Mouse (Mus musculus): Measurements from ENCODE around the gene Mrpl48.

Mrpl48 gene

GRCm38 (mm10) chr7:100534216-100534615 lies 73.9 kb downstream of the Mrpl48 start:
- DNase-seq (ENCODE audit: low spot score): no peak

- no peak for DNase-seq (ENCODE audit: low spot score)
Measured at GRCm38 (mm10) chr7:100533503-100533902, 74.6 kb downstream of the Mrpl48 start.

GRCm38 (mm10) chr7:100530766-100531165 lies 77.3 kb downstream of the Mrpl48 start:
- no peak for DNase-seq (ENCODE audit: low spot score)

- DNase-seq (ENCODE audit: low spot score): no peak
Measured at GRCm38 (mm10) chr7:100524669-100525068, 83.4 kb downstream of the Mrpl48 start.

- DNase-seq (ENCODE audit: low spot score): no peak
Measured at GRCm38 (mm10) chr7:100522222-100522621, 85.9 kb downstream of the Mrpl48 start.

GRCm38 (mm10) chr7:100520663-100521285 lies 87.3 kb downstream of the Mrpl48 start:
- DNase-seq (ENCODE audit: low spot score): peak; percentile 83

GRCm38 (mm10) chr7:100520204-100520603 lies 87.9 kb downstream of the Mrpl48 start:
- DNase-seq (ENCODE audit: low spot score): no peak

GRCm38 (mm10) chr7:100514573-100514972 lies 93.5 kb downstream of the Mrpl48 start, which contains the start of gene Dnajb13:
TSS of gene Dnajb13 (minus strand) at chr7:100514960.
- no peak for DNase-seq (ENCODE audit: low spot score)

- no peak for DNase-seq (ENCODE audit: low spot score)
Measured at GRCm38 (mm10) chr7:100511602-100512001, 96.5 kb downstream of the Mrpl48 start.

GRCm38 (mm10) chr7:100508670-100509069 lies 99.4 kb downstream of the Mrpl48 start:
- no peak for DNase-seq (ENCODE audit: low spot score)

- DNase-seq (ENCODE audit: low spot score): no peak
Measured at GRCm38 (mm10) chr7:100506494-100506893, 101.6 kb downstream of the Mrpl48 start.

- DNase-seq (ENCODE audit: low spot score): no peak
Measured at GRCm38 (mm10) chr7:100504740-100505487, 103.2 kb downstream of the Mrpl48 start.

GRCm38 (mm10) chr7:100503076-100503475 lies 105.0 kb downstream of the Mrpl48 start:
- DNase-seq (ENCODE audit: low spot score): no peak

GRCm38 (mm10) chr7:100502374-100502922 lies 105.7 kb downstream of the Mrpl48 start:
- DNase-seq (ENCODE audit: low spot score): no peak

- no peak for DNase-seq (ENCODE audit: low spot score)
Measured at GRCm38 (mm10) chr7:100501844-100502373, 106.2 kb downstream of the Mrpl48 start.

- peak; percentile 34 for DNase-seq (ENCODE audit: low spot score)
Measured at GRCm38 (mm10) chr7:100501027-100501843, 106.9 kb downstream of the Mrpl48 start.

- peak; percentile 53 for DNase-seq (ENCODE audit: low spot score)
Measured at GRCm38 (mm10) chr7:100500276-100500977, 107.7 kb downstream of the Mrpl48 start.

GRCm38 (mm10) chr7:100499465-100499864 lies 108.6 kb downstream of the Mrpl48 start:
- no peak for DNase-seq (ENCODE audit: low spot score)

- no peak for DNase-seq (ENCODE audit: low spot score)
Measured at GRCm38 (mm10) chr7:100497982-100498381, 110.1 kb downstream of the Mrpl48 start.

- no peak for DNase-seq (ENCODE audit: low spot score)
Measured at GRCm38 (mm10) chr7:100497402-100497801, 110.7 kb downstream of the Mrpl48 start.

- no peak for DNase-seq (ENCODE audit: low spot score)
Measured at GRCm38 (mm10) chr7:100496791-100497190, 111.3 kb downstream of the Mrpl48 start.
